Mouse (Mus musculus) midbrain, embryonic 14.5 days (tissue): ENCODE measurements around the gene Ceacam19. TPM values are rescaled to one million over a fixed set of nuclear protein-coding genes. Genes with fewer than 3 reads are reported as not detected.

Source experiments
- ATAC-seq: fragments of 200-750 bp; cut with Nextera tagmentation; 2 replicates; pipeline ENCODE4 v1.8.0; 2017; ENCODE audit warnings: moderate number of reproducible peaks, moderate library complexity; ENCODE audit not compliant: low FRiP score, low TSS enrichment
- DNase-seq: peaks from one replicate; pipeline ENCODE4 v3.0.0-alpha.2; 2015
- H3K27ac ChIP-seq: fragments of 300-500 bp; sonication (generic); replicated peaks from 2 replicates; pipeline ENCODE4 v1.5.1; 2014; ENCODE audit warnings: mild to moderate bottlenecking, low read depth, low read length, moderate library complexity
- H3K27me3 ChIP-seq: fragments of 300-500 bp; sonication (generic); 2 replicates; pipeline ENCODE4 v1.6.1; 2014; ENCODE audit warnings: low read length, control low read depth, mixed read lengths; ENCODE audit not compliant: control insufficient read depth, insufficient read depth
- H3K36me3 ChIP-seq: fragments of 300-500 bp; sonication (generic); 2 replicates; pipeline ENCODE4 v1.6.1; 2014; ENCODE audit warnings: low read length, control low read depth; ENCODE audit not compliant: control insufficient read depth, insufficient read depth
- H3K4me1 ChIP-seq: fragments of 300-500 bp; sonication (generic); 2 replicates; pipeline ENCODE4 v1.6.1; 2014; ENCODE audit warnings: mild to moderate bottlenecking, antibody characterized with exemption, low read length, control low read depth; ENCODE audit not compliant: control insufficient read depth, insufficient read depth
- H3K4me2 ChIP-seq: fragments of 300-500 bp; sonication (generic); 2 replicates; pipeline ENCODE4 v1.6.1; 2014; ENCODE audit warnings: mild to moderate bottlenecking, low read length, moderate library complexity
- H3K4me3 ChIP-seq: fragments of 300-500 bp; sonication (generic); replicated peaks from 2 replicates; pipeline ENCODE4 v1.5.1; 2014; ENCODE audit warnings: low read depth, low read length
- H3K9ac ChIP-seq: fragments of 300-500 bp; sonication (generic); replicated peaks from 2 replicates; pipeline ENCODE4 v1.6.1; 2014; ENCODE audit warnings: mild to moderate bottlenecking, low read length, moderate library complexity
- H3K9me3 ChIP-seq: fragments of 300-500 bp; sonication (generic); 2 replicates; pipeline ENCODE4 v1.6.1; 2016; ENCODE audit warnings: low read length, control low read depth, mixed read lengths; ENCODE audit not compliant: control insufficient read depth
- WGBS: fragments of 180-500 bp; shearing (Covaris S2); extraction: QIAGEN DNeasy Blood & Tissue Kit; methylation state at CpG from one replicate; pipeline ENCODE4 v1.1.7; 2014; 5-methylcytosine and 5-hydroxymethylcytosine counted together
- polyA plus RNA-seq: library from polyadenylated mRNA; unstranded; fragments of >200 nt; fragmentation: Nextera tagmentation; extraction: Ambion mirVana; gene quantifications from 2 replicates; pipeline ENCODE4 v1.2.1, GENCODE M21; 2014

The Ceacam19 gene
- polyA plus RNA-seq, 1 experiment from 2014 or later = not detected

- 92% methylated on average over 20 of the region's 20 CpGs for WGBS
- DNase-seq = no peak
- Histone ChIP-seq H3K4me2 (no peak overlapping the region), H3K4me1 (0 out of 2 replicates have a peak, but pooled peaks cover 4% of the 10 kb centered on the region), H3K27me3 (no peaks in the 10 kb centered on the region), H3K36me3 (no peaks in the 10 kb centered on the region), H3K9ac (no peak overlapping the region), H3K9me3 (no peaks in the 10 kb centered on the region), H3K27ac (no peak overlapping the region), H3K4me3 (no peak overlapping the region)
- ATAC-seq = no peak
Observed at GRCm38 (mm10) chr7:19853526-19853925, 34.2 kb downstream of the Ceacam19 start.

DNA sequence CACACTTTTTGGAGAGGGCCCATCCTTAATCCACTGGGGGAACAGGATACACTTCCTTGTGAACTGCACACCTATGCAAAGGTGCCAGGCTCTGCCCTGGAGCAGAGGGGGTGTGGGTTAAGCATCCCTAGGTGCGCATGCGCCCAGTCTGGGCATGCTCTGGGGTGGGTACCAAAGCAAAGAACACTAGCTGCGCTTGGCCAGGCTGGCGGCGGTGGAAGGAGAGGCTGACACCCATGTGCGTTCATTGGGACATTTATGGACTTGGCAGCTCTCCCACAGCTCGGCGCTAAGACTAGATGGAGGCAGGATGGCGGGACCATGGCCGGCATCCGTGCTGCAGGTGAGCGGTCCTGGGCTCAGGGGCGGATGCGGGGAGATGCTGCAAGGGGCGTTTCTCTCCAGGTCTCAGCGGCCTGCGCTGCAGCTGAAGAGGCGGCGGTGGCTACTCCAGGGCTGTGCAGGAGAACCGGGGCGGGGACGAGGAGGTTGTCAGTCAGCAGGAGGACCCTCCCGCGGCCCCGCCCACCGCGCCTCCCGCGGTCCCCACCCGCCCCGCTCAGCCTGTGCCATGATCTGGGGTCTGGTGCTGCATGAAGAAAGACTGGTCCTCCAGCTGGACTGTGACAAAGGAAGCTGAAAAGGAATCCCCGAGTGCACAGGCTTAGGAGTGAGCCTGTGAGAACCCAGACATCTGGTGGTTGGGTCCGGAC, 35.8 kb downstream of the Ceacam19 start, which contains the start of gene Gm19345:
TSS of gene Gm19345 (plus strand) at position 146 of the 713 bp plus-strand sequence.
- H3K4me2 ChIP-seq = peak within 1 kb of the TSS; percentile 56
- ATAC-seq = peak; percentile 77
- 2% methylated on average over 33 of the region's 33 CpGs for WGBS
- 0 out of 2 replicates have a peak, but pooled peaks cover 4% of the 10 kb centered on the region for H3K4me1 ChIP-seq
- H3K36me3 ChIP-seq = no peaks in the 10 kb centered on the region
- peak within 1 kb of the TSS; percentile 70 for H3K27ac ChIP-seq
- H3K9ac ChIP-seq = peak within 1 kb of the TSS; percentile 65
- DNase-seq = peak; percentile 81
- peak within 1 kb of the TSS; percentile 40 for H3K4me3 ChIP-seq
- H3K27me3 ChIP-seq = no peaks in the 10 kb centered on the region
- H3K9me3 ChIP-seq = no peaks in the 10 kb centered on the region

DNA sequence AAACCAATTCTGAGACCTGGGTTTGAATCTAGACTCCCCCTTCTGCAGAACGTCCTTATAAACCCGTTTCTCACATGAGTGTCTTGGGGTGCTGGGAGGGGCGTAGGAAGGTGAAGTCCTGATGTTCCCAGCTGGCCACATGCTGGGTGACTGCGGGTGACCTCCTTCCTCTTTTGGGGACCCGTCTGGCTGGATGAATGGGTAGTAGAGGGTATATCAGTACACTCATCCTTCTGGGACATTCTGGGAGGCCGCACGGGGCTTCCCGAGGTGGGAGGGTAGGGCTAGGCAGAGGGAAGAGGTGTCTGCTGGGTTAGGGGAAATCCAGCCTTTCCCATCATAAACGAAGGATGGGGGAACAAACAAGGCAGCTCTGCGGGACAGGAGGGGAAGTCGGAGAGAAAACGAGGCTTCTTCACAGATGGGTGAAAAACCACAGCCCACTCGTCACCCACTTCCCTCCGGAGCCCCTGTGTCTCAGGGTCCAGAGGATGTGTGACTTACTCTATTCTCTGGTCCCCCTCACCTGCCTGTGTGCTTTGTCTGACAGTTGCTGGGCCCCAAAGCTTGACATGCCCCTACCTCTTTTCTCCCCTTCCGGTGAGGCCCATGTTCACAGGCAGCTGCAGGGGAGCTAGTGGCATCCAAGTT, 43.1 kb downstream of the Ceacam19 start:
- Histone ChIP-seq H3K9me3 (no peaks in the 10 kb centered on the region), H3K4me3 (no peak overlapping the region), H3K27ac (no peak overlapping the region), H3K4me1 (no peaks in the 10 kb centered on the region), H3K9ac (no peak overlapping the region), H3K4me2 (no peak overlapping the region), H3K36me3 (no peaks in the 10 kb centered on the region), H3K27me3 (no peaks in the 10 kb centered on the region; the same call in none of the 2 replicates)
- DNase-seq = no peak
- 66% methylated on average over 15 of the region's 15 CpGs for WGBS
- no peak for ATAC-seq

DNA sequence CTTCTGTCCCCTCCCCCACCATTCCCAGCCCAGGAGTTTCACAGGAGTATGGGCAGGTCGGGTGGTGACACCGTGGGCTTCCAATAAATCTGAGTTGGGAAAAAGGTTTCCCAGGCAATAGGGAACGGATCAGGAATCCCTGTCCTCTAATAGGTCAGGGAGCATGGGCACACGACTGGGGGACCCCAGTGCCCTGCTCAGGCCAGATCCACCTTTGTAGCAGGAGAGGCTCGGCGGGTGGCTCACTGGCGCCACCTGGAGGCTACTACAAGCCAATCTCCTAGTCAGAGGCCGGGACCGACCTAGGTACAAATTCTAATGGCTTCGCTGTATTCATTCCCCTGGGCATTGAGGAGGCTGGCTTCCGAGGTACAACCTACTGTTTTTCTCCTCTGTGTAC, 44.2 kb downstream of the Ceacam19 start:
- no peak overlapping the region for H3K4me2 ChIP-seq
- no peak overlapping the region for H3K9ac ChIP-seq
- no peaks in the 10 kb centered on the region; the same call in none of the 2 replicates for H3K27me3 ChIP-seq
- DNase-seq (peak; percentile 77), ATAC-seq (no peak; the same call in 1 of the 2 replicates)
- H3K4me1 ChIP-seq = no peaks in the 10 kb centered on the region
- 3% methylated on average over 11 of the region's 11 CpGs for WGBS
- no peak overlapping the region for H3K27ac ChIP-seq
- no peaks in the 10 kb centered on the region for H3K9me3 ChIP-seq
- H3K36me3 ChIP-seq = no peaks in the 10 kb centered on the region
- H3K4me3 ChIP-seq = no peak overlapping the region

DNA sequence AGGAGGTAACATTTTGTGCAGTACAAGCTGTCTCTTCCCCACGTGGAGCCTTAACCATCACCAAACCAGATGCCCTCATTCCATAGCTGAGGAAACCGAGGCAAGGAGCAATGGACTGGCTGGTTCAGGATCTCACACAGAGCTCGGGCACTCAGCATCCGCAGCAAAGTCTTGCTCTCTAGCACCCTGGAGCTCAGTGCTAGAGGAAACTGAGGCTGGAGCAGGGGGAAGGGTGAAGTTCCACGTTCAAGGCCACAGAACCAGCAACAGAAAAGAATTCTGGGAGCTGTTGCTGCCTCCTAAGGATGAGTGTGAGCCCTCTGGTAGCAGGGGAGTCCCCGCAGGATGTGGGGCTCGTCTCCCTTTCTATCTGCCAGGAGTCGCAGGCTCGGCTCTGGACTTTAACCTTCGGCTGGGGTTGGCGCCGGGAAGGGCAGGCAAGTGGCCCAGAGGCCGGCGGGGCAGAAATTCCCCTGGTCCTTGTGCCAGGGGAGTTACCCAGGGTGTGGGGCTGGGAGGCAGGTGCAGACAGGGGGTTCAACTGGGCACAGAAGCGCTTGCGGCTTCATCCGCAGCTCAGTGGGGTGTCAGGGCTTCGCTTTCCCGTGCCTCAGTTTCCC, 44.8 kb downstream of the Ceacam19 start:
- 28% methylated on average over 19 of the region's 19 CpGs for WGBS
- Histone ChIP-seq H3K4me1 (no peaks in the 10 kb centered on the region), H3K27me3 (no peaks in the 10 kb centered on the region; the same call in none of the 2 replicates), H3K4me2 (no peak overlapping the region), H3K9ac (no peak overlapping the region), H3K36me3 (no peaks in the 10 kb centered on the region), H3K9me3 (no peaks in the 10 kb centered on the region), H3K27ac (no peak overlapping the region), H3K4me3 (no peak overlapping the region)
- ATAC-seq = no peak
- DNase-seq = no peak

DNA sequence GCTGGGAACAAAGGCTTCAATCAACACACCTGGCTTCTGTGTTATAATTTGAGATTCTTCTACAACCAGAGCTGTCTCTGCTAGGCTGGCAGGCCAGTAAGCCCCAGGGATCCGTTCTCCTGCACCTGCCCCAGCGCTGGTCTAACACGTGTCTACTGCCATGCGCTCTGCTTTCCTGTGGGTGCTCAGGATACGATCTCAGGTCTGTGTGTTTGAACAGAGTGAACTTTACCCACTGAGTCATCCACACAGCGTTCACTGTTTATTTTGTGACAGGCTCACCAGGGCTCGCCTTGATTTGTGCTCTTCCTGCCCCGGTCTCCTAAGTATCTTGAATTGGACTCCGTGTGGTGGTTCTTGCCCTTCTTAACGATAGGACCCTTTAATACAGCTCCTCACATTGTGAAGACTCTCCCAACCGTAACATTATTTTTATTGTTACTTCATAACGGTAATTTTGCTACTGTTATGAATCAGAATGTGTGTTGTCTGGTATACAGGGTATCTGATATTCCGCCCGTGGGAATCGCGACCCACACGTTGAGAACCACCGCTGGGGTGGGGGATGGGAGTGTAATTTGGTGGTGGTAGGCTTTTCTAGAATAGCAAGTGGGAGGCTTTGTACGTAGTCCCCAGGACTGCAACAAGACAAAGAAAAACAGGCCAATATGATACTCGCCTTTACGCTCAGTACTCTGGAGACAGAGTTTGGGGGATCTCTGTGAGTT, 45.9 kb downstream of the Ceacam19 start:
- 89% methylated on average over 21 of the region's 21 CpGs for WGBS
- no peaks in the 10 kb centered on the region; the same call in none of the 2 replicates for H3K27me3 ChIP-seq

DNA sequence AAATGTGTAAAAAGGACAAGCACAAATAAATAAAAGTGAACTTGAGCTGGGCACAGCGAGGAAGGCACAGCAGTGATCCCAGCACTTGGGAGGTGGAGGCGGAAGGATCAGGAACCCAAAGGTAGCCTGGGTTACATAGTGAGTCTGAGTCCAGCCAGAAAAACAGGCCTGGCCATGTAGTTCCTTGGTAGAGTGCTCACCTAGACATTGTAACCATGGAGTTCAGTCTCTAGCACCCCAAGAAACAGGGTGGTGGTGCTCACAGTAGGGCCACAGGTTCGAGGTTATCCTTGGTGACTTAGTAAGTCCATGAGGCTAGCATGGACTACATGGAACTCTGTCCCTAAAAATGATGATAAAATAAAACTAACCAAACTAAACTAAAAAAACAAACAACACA, 46.8 kb downstream of the Ceacam19 start:
- ATAC-seq (no peak), DNase-seq (no peak)
- Histone ChIP-seq H3K4me3 (no peak overlapping the region), H3K27ac (no peak overlapping the region), H3K27me3 (no peaks in the 10 kb centered on the region; the same call in none of the 2 replicates), H3K9me3 (no peaks in the 10 kb centered on the region), H3K36me3 (no peaks in the 10 kb centered on the region), H3K9ac (no peak overlapping the region), H3K4me2 (no peak overlapping the region), H3K4me1 (no peaks in the 10 kb centered on the region)
- WGBS = 81% methylated on average over 3 of the region's 3 CpGs

More for the DNA sequence above, 45.9 kb downstream of the Ceacam19 start:
- no peak overlapping the region for H3K4me3 ChIP-seq
- no peak overlapping the region for H3K27ac ChIP-seq
- no peak overlapping the region for H3K4me2 ChIP-seq
- ATAC-seq (no peak), DNase-seq (no peak)
- no peak overlapping the region for H3K9ac ChIP-seq
- H3K9me3 ChIP-seq = no peaks in the 10 kb centered on the region
- H3K36me3 ChIP-seq = no peaks in the 10 kb centered on the region
- H3K4me1 ChIP-seq = no peaks in the 10 kb centered on the region

DNA sequence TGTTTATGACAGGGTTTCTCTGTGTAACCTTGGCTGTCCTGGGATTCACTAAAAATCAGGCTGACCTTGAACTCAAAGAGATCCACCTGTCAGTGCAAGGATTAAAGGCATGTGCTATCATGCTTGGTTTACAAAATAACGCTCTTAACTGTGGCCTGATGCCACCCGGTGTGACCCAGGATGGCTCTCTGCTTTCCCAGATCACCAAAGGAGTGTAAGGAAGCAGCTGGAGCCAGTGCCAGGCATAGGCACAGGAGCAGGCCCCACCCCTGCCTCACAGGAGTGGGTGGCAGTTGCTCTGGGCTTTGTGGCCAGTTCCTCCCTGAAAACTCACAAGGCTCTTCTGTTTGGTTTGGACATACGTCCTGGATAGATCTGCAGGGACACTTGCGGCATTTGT, 47.4 kb downstream of the Ceacam19 start:
- Histone ChIP-seq H3K4me1 (no peaks in the 10 kb centered on the region), H3K9ac (no peak overlapping the region), H3K4me2 (no peak overlapping the region), H3K27me3 (no peaks in the 10 kb centered on the region; the same call in none of the 2 replicates), H3K4me3 (no peak overlapping the region), H3K9me3 (no peaks in the 10 kb centered on the region), H3K36me3 (no peaks in the 10 kb centered on the region), H3K27ac (no peak overlapping the region)
- DNase-seq (no peak), ATAC-seq (no peak)
- 85% methylated on average over 4 of the region's 4 CpGs for WGBS
